Mouse (Mus musculus) heart, embryonic 14.5 days (tissue): ENCODE data around the gene Gdf2. TPM values are rescaled to one million over a fixed set of nuclear protein-coding genes. Genes with fewer than 3 reads are reported as not detected.

Source experiments
- ATAC-seq: fragments of 200-750 bp; cut with Nextera tagmentation; 2 replicates; pipeline ENCODE4 v1.8.0; 2017; ENCODE audit warnings: low read depth, moderate TSS enrichment; ENCODE audit not compliant: insufficient number of reproducible peaks, insufficient read depth, low FRiP score
- H3K27ac ChIP-seq, 2 experiments: fragments of 200-500 bp in 1 of 2; fragments of 300-500 bp in 1 of 2; sonication (generic) in 1 of 2; replicated peaks in 1 of 2; 2 replicates each; pipeline ENCODE4 v1.5.1; 2012 to 2014; ENCODE audit warnings: low read depth in 2 of 2, low read length in 2 of 2, control low read depth in 1 of 2, mild to moderate bottlenecking in 1 of 2, mixed read lengths in 1 of 2; ENCODE audit not compliant: control insufficient read depth in 1 of 2, insufficient read depth in 1 of 2
- H3K27me3 ChIP-seq: fragments of 300-500 bp; sonication (generic); 2 replicates; pipeline ENCODE4 v1.6.1; 2014; ENCODE audit warnings: mild to moderate bottlenecking, low read length, control low read depth; ENCODE audit not compliant: control insufficient read depth, insufficient read depth
- H3K36me3 ChIP-seq: fragments of 300-500 bp; sonication (generic); 2 replicates; pipeline ENCODE4 v1.6.1; 2014; ENCODE audit warnings: mild to moderate bottlenecking, control low read depth, low read length, mixed read lengths; ENCODE audit not compliant: control insufficient read depth, insufficient read depth
- H3K4me1 ChIP-seq, 2 experiments: fragments of 200-500 bp in 1 of 2; fragments of 300-500 bp in 1 of 2; sonication (generic) in 1 of 2; 2 replicates each; pipeline ENCODE4 v1.6.1; 2012 to 2014; ENCODE audit warnings: low read length in 2 of 2, control low read depth in 1 of 2, mixed read lengths in 1 of 2; ENCODE audit not compliant: control insufficient read depth in 2 of 2, insufficient read depth in 2 of 2
- H3K4me2 ChIP-seq: fragments of 300-500 bp; sonication (generic); 2 replicates; pipeline ENCODE4 v1.6.1; 2014; ENCODE audit warnings: mild to moderate bottlenecking, low read length
- H3K4me3 ChIP-seq, 2 experiments: fragments of 200-500 bp in 1 of 2; fragments of 300-500 bp in 1 of 2; sonication (generic) in 1 of 2; 2 replicates each; pipeline ENCODE4 v1.5.1; 2012 to 2014; ENCODE audit warnings: low read length in 2 of 2, mild to moderate bottlenecking in 2 of 2, control low read depth in 1 of 2, low read depth in 1 of 2, moderate library complexity in 1 of 2; ENCODE audit not compliant: control insufficient read depth in 1 of 2, insufficient read depth in 1 of 2
- H3K9ac ChIP-seq: fragments of 300-500 bp; sonication (generic); 2 replicates; pipeline ENCODE4 v1.6.1; 2014; ENCODE audit warnings: mild to moderate bottlenecking, low read length
- H3K9me3 ChIP-seq: fragments of 300-500 bp; sonication (generic); 2 replicates; pipeline ENCODE4 v1.6.1; 2016; ENCODE audit warnings: low read length, control low read depth; ENCODE audit not compliant: control insufficient read depth
- WGBS: fragments of 180-500 bp; shearing (Covaris S2); extraction: QIAGEN DNeasy Blood & Tissue Kit; methylation state at CpG from one replicate; pipeline ENCODE4 v1.1.7; 2014; 5-methylcytosine and 5-hydroxymethylcytosine counted together
- polyA plus RNA-seq: library from polyadenylated mRNA; unstranded; fragments of >200 nt; fragmentation: Nextera tagmentation; extraction: Ambion mirVana; gene quantifications from 2 replicates; pipeline ENCODE4 v1.2.1, GENCODE M21; 2014

The Gdf2 gene
- polyA plus RNA-seq, 1 experiment from 2014 or later: not detected

DNA sequence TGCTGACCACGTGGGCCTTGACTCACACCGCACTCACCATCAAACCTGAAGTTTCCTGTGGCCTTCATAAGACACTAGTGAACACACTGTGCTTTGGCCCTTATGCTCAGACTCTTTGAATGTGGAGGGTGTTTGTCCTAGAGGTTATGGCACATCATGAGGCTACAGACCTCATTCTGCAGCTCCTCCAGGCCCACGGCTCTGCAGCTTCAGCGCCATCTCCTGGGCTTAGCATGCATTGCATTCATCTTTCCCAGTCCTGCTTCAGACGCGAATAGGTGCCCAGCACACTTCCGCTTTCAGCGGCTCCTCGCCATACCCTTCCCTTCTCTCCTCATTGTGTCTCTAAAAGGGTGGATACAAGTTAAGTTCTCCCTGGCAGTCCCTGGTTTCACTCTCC lies 1.7 kb upstream of the Gdf2 start:
- Histone ChIP-seq H3K9me3 (no peaks in the 10 kb centered on the region), H3K36me3 (no peaks in the 10 kb centered on the region), H3K27me3 (peaks cover 4% of the 10 kb centered on the region; the same call in 1 of the 2 replicates), H3K9ac (no peak overlapping the region), H3K4me2 (peak overlapping the region; percentile 60), H3K4me3 (peak overlapping the region; percentile 15 to 24; a peak in 1 of 4 replicates), H3K27ac (no peak overlapping the region), H3K4me1 (peaks cover 6 to 10% of the 10 kb centered on the region in 2 experiments; a peak in 2 of 4 replicates)
- no peak for ATAC-seq
- WGBS: 24% methylated on average over 9 of the region's 9 CpGs

DNA sequence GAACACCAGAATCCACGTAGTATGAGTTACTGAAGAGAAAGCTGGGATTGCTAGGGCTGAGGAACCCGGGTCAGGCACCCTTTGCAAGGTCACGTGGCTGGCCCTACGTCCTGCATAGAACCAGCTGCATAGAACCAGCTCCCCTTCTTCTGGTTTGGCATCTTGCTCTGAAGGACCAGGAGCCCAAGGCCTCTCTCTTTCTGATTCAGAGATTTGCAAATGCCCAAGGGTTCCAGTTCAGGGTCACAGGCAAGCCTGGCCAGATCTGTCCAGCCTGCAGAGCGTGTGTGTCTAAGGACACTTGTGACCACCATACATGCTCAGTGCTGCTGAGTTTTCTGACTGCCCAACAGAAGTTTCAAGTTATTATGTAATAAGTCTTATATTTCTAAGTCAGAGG lies 1.4 kb downstream of the Gdf2 start:
- Histone ChIP-seq H3K9me3 (no peaks in the 10 kb centered on the region), H3K4me2 (no peak overlapping the region), H3K36me3 (no peaks in the 10 kb centered on the region), H3K4me3 (no peak overlapping the region), H3K4me1 (peaks cover 6 to 10% of the 10 kb centered on the region in 2 experiments; a peak in 2 of 4 replicates), H3K27ac (no peak overlapping the region), H3K9ac (no peak overlapping the region), H3K27me3 (peaks cover 4% of the 10 kb centered on the region; the same call in 1 of the 2 replicates)
- ATAC-seq: no peak
- WGBS: 73% methylated on average over 5 of the region's 5 CpGs

DNA sequence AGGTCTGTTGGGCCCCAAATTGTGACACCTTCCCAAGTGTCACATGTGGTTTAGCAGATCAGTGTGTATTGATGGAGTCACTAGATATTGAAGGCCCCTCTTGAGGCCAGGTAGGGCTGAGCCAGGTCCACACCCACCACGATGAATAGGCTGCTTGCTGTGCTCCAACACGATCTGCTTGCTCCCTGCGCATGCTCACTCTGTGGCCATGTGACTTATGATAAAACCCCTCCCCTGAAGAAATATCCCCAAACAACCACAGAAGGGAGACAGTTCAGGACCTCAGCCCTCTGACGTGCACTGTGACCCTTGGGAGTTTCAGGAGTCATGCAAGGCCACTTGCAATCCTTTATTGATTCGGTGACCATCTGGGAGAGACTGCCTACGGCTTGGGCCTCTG lies 5.3 kb downstream of the Gdf2 start:
- no peak overlapping the region for H3K4me3 ChIP-seq
- no peak for ATAC-seq
- no peak overlapping the region for H3K27ac ChIP-seq
- H3K9ac ChIP-seq: no peak overlapping the region
- peaks cover 3 to 5% of the 10 kb centered on the region in 2 experiments; a peak in 2 of 4 replicates for H3K4me1 ChIP-seq
- 70% methylated on average over 6 of the region's 6 CpGs for WGBS
- no peaks in the 10 kb centered on the region for H3K27me3 ChIP-seq
- no peak overlapping the region for H3K4me2 ChIP-seq
- no peaks in the 10 kb centered on the region for H3K36me3 ChIP-seq
- H3K9me3 ChIP-seq: no peaks in the 10 kb centered on the region

DNA sequence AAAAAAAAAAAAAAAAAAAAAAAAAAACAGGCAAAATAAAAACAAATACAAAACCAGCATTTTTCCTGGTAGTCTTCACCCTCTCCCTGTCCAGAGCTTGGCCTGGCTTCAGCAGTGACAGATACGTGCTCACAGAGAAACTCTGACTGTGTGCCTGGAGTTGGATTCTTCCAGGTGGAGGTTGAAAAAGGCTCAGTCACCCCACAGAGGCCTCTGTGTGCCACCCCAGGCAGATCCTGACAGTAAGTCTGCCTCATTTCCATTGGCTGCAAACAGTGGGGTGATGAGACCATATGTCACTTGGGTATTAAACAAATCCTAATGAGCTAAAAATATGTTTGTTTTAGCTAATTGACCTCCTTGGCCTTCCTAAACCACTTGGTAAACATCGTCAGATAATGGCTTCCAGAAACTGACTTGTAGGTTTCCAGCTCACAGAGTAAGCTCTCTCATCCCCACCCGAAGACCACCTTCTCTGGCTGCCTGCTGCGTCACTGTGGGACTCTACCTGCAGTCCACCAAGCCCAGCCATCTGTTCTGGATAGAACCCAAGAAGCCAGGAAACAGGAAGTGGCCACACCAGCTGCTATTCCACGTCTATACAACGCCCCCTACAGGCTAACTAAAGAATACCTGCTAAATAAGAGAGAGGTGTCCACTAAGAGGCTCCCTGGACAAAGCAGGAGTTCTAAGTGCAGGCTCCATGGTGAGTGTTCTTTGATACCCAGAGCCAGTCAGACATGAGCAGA lies 11.6 kb downstream of the Gdf2 start:
- Histone ChIP-seq H3K4me3 (no peak overlapping the region), H3K27ac (no peak overlapping the region), H3K9me3 (no peaks in the 10 kb centered on the region), H3K27me3 (no peaks in the 10 kb centered on the region), H3K9ac (no peak overlapping the region), H3K4me2 (no peak overlapping the region), H3K4me1 (no peaks in the 10 kb centered on the region), H3K36me3 (no peaks in the 10 kb centered on the region)
- no peak for ATAC-seq
- WGBS: 45% methylated on average over 6 of the region's 6 CpGs

GRCm38 (mm10) chr14:33953761-33954160 lies 12.9 kb downstream of the Gdf2 start, which contains the start of gene Rbp3:
TSS of gene Rbp3 (plus strand) at chr14:33954003.
- H3K9ac ChIP-seq: no peak within 1 kb of the TSS
- H3K27ac ChIP-seq: no peak within 1 kb of the TSS
- H3K4me1 ChIP-seq: peaks cover 4 to 6% of the 10 kb centered on the region in 2 experiments; a peak in 3 of 4 replicates
- no peaks in the 10 kb centered on the region for H3K36me3 ChIP-seq
- no peaks in the 10 kb centered on the region for H3K27me3 ChIP-seq
- no peak within 1 kb of the TSS for H3K4me2 ChIP-seq
- no peak for ATAC-seq
- WGBS: 81% methylated on average over 5 of the region's 5 CpGs
- no peaks in the 10 kb centered on the region for H3K9me3 ChIP-seq
- H3K4me3 ChIP-seq: no peak within 1 kb of the TSS

- Histone ChIP-seq H3K27ac (no peak overlapping the region), H3K9ac (no peak overlapping the region), H3K4me1 (peaks cover 6 to 11% of the 10 kb centered on the region in 2 experiments), H3K4me3 (no peak overlapping the region), H3K27me3 (no peaks in the 10 kb centered on the region), H3K9me3 (no peaks in the 10 kb centered on the region), H3K4me2 (no peak overlapping the region), H3K36me3 (no peaks in the 10 kb centered on the region)
- ATAC-seq: no peak
- 64% methylated on average over 13 of the region's 13 CpGs for WGBS
Measured at GRCm38 (mm10) chr14:33956055-33956454, 15.2 kb downstream of the Gdf2 start.

GRCm38 (mm10) chr14:33958186-33958585 lies 17.3 kb downstream of the Gdf2 start:
- Histone ChIP-seq H3K27ac (no peak overlapping the region), H3K9me3 (no peaks in the 10 kb centered on the region), H3K4me2 (no peak overlapping the region), H3K4me3 (no peak overlapping the region), H3K36me3 (no peaks in the 10 kb centered on the region), H3K27me3 (no peaks in the 10 kb centered on the region; the same call in 1 of the 2 replicates), H3K9ac (no peak overlapping the region), H3K4me1 (peaks cover 6 to 11% of the 10 kb centered on the region in 2 experiments)
- ATAC-seq: no peak
- 60% methylated on average over 4 of the region's 4 CpGs for WGBS
